Comparison of ENCODE assay signal across 17 mouse cellular contexts in genomic region chr16:60006857-60007568, GRCm38 (mm10).
DNase-seq lines count a peak whose midpoint lies in the region; ATAC-seq lines count a peak whose summit lies in the region.
"Had no signal": no experiment of that assay in that cellular context is flagged by ENCODE, and none has a peak within 500 bp of the region (broad histone marks: within the 10 kb centered on the region; RNA-seq: fewer than 3 reads in every experiment).

No protein-coding gene starts in this region.

- H3K9ac ChIP-seq in embryonic facial prominence, embryonic 14.5 days (ENCODE audit: low read depth, low read length) = no peak overlapping the region
- no peak overlapping the region for H3K9ac ChIP-seq in hindbrain, embryonic 11.5 days (ENCODE audit: low read depth, low read length)
- no peak overlapping the region for H3K9ac ChIP-seq in hindbrain, embryonic 12.5 days
- no peak overlapping the region for H3K9ac ChIP-seq in limb, embryonic 12.5 days (replicated peaks)
- no peak overlapping the region for H3K9ac ChIP-seq in kidney, embryonic 14.5 days (ENCODE audit: low read depth, low read length)
- H3K9ac ChIP-seq: forebrain, embryonic 15.5 days; heart, embryonic 12.5 days had no signal

- H3K4me3 ChIP-seq in embryonic facial prominence, embryonic 14.5 days (ENCODE audit: low read depth, low read length) = no peak overlapping the region
- H3K4me3 ChIP-seq in embryonic facial prominence, embryonic 10.5 days = no peak overlapping the region
- H3K4me3 ChIP-seq in hindbrain, embryonic 11.5 days (ENCODE audit: low read depth, low read length) = no peak overlapping the region
- no peak overlapping the region for H3K4me3 ChIP-seq in hindbrain, embryonic 12.5 days
- H3K4me3 ChIP-seq in limb, embryonic 12.5 days (replicated peaks) = no peak overlapping the region
- no peak overlapping the region for H3K4me3 ChIP-seq in limb, embryonic 10.5 days
- no peak overlapping the region for H3K4me3 ChIP-seq in kidney, embryonic 14.5 days (ENCODE audit: low read length)
- H3K4me3 ChIP-seq: forebrain, embryonic 15.5 days; heart, embryonic 12.5 days; hindbrain, embryonic 10.5 days had no signal

- H3K4me1 ChIP-seq in embryonic facial prominence, embryonic 14.5 days (ENCODE audit: control insufficient read depth, insufficient read depth, low read length) = no peaks in the 10 kb centered on the region
- H3K4me1 ChIP-seq in embryonic facial prominence, embryonic 10.5 days = no peaks in the 10 kb centered on the region
- no peaks in the 10 kb centered on the region for H3K4me1 ChIP-seq in hindbrain, embryonic 11.5 days (replicated peaks; ENCODE audit: control insufficient read depth, insufficient read depth, low read length)
- H3K4me1 ChIP-seq in hindbrain, embryonic 12.5 days = no peaks in the 10 kb centered on the region
- 0 out of 2 replicates have a peak, but pooled peaks cover 3% of the 10 kb centered on the region for H3K4me1 ChIP-seq in limb, embryonic 12.5 days (replicated peaks)
- H3K4me1 ChIP-seq in limb, embryonic 10.5 days = no peaks in the 10 kb centered on the region
- H3K4me1 ChIP-seq in kidney, embryonic 14.5 days (ENCODE audit: control insufficient read depth, insufficient read depth, low read length) = no peaks in the 10 kb centered on the region
- H3K4me1 ChIP-seq: forebrain, embryonic 15.5 days; heart, embryonic 12.5 days; hindbrain, embryonic 10.5 days had no signal

- 0 out of 2 replicates have a peak, but pooled peaks have one; percentile 55 for ATAC-seq in embryonic facial prominence, embryonic 14.5 days (ENCODE audit: low read depth)
- 0 out of 2 replicates have a peak, but pooled peaks have one; percentile 33 for ATAC-seq in hindbrain, embryonic 11.5 days (ENCODE audit: low FRiP score)
- no peak for ATAC-seq in hindbrain, embryonic 12.5 days (ENCODE audit: low FRiP score)
- ATAC-seq in limb, embryonic 12.5 days (ENCODE audit: insufficient number of reproducible peaks, insufficient read depth, low FRiP score, low TSS enrichment, low read depth) = 0 out of 2 replicates have a peak, but pooled peaks have one; percentile 60
- no peak for ATAC-seq in kidney, embryonic 14.5 days (ENCODE audit: low FRiP score, low TSS enrichment)
- ATAC-seq: forebrain, embryonic 15.5 days; hindbrain, embryonic 16.5 days; intestine, embryonic 16.5 days had no signal

- no peaks in the 10 kb centered on the region for H3K27me3 ChIP-seq in embryonic facial prominence, embryonic 14.5 days (replicated peaks; ENCODE audit: control insufficient read depth, insufficient read depth, low read length)
- no peaks in the 10 kb centered on the region for H3K27me3 ChIP-seq in embryonic facial prominence, embryonic 10.5 days (replicated peaks; ENCODE audit: low read depth, poor library complexity, severe bottlenecking)
- no peaks in the 10 kb centered on the region for H3K27me3 ChIP-seq in hindbrain, embryonic 11.5 days (ENCODE audit: control insufficient read depth, insufficient read depth, low read length)
- no peaks in the 10 kb centered on the region for H3K27me3 ChIP-seq in hindbrain, embryonic 12.5 days
- H3K27me3 ChIP-seq in limb, embryonic 12.5 days = no peaks in the 10 kb centered on the region
- no peaks in the 10 kb centered on the region for H3K27me3 ChIP-seq in limb, embryonic 10.5 days (ENCODE audit: low read depth, poor library complexity, severe bottlenecking)
- no peaks in the 10 kb centered on the region for H3K27me3 ChIP-seq in kidney, embryonic 14.5 days (ENCODE audit: control insufficient read depth, insufficient read depth, low read length)
- H3K27me3 ChIP-seq: forebrain, embryonic 15.5 days; heart, embryonic 12.5 days had no signal

- no peaks in the 10 kb centered on the region for H3K9me3 ChIP-seq in embryonic facial prominence, embryonic 14.5 days (ENCODE audit: control insufficient read depth, low read length)
- H3K9me3 ChIP-seq in embryonic facial prominence, embryonic 10.5 days = no peaks in the 10 kb centered on the region
- no peaks in the 10 kb centered on the region for H3K9me3 ChIP-seq in hindbrain, embryonic 11.5 days (ENCODE audit: control insufficient read depth, low read length)
- H3K9me3 ChIP-seq in hindbrain, embryonic 12.5 days (replicated peaks) = no peaks in the 10 kb centered on the region
- no peaks in the 10 kb centered on the region for H3K9me3 ChIP-seq in limb, embryonic 12.5 days
- H3K9me3 ChIP-seq in limb, embryonic 10.5 days (replicated peaks) = no peaks in the 10 kb centered on the region
- H3K9me3 ChIP-seq in kidney, embryonic 14.5 days (ENCODE audit: control insufficient read depth, low read length) = no peaks in the 10 kb centered on the region
- H3K9me3 ChIP-seq: forebrain, embryonic 15.5 days; heart, embryonic 12.5 days; hindbrain, embryonic 10.5 days had no signal

- intact Hi-C loops in left cerebral cortex, postnatal 14 days (cut with DNase I) = no loop called here

- H3K27ac ChIP-seq in embryonic facial prominence, embryonic 14.5 days (replicated peaks; ENCODE audit: low read depth, low read length) = no peak overlapping the region
- no peak overlapping the region for H3K27ac ChIP-seq in embryonic facial prominence, embryonic 10.5 days (replicated peaks)
- H3K27ac ChIP-seq in hindbrain, embryonic 11.5 days (ENCODE audit: low read depth, low read length) = no peak overlapping the region
- H3K27ac ChIP-seq in hindbrain, embryonic 12.5 days = no peak overlapping the region
- no peak overlapping the region for H3K27ac ChIP-seq in limb, embryonic 12.5 days
- H3K27ac ChIP-seq in limb, embryonic 10.5 days = no peak overlapping the region
- no peak overlapping the region for H3K27ac ChIP-seq in kidney, embryonic 14.5 days (ENCODE audit: low read depth, low read length)
- H3K27ac ChIP-seq: forebrain, embryonic 15.5 days; hindbrain, embryonic 10.5 days had no signal

- no peak overlapping the region for H3K4me2 ChIP-seq in embryonic facial prominence, embryonic 14.5 days (ENCODE audit: low read depth, low read length)
- H3K4me2 ChIP-seq in hindbrain, embryonic 11.5 days (replicated peaks; ENCODE audit: low read depth, low read length) = no peak overlapping the region
- no peak overlapping the region for H3K4me2 ChIP-seq in hindbrain, embryonic 12.5 days (replicated peaks)
- no peak overlapping the region for H3K4me2 ChIP-seq in limb, embryonic 12.5 days
- no peak overlapping the region for H3K4me2 ChIP-seq in kidney, embryonic 14.5 days (replicated peaks; ENCODE audit: low read depth, low read length)
- H3K4me2 ChIP-seq: forebrain, embryonic 15.5 days; heart, embryonic 12.5 days had no signal

- 68% methylated on average over 2 of the region's 2 CpGs for WGBS in embryonic facial prominence, embryonic 14.5 days
- 77% methylated on average over 2 of the region's 2 CpGs for WGBS in embryonic facial prominence, embryonic 10.5 days
- WGBS in hindbrain, embryonic 11.5 days = 85% methylated on average over 2 of the region's 2 CpGs
- 67% methylated on average over 2 of the region's 2 CpGs for WGBS in hindbrain, embryonic 12.5 days
- WGBS in limb, embryonic 12.5 days = 49% methylated on average over 2 of the region's 2 CpGs
- 90% methylated on average over 2 of the region's 2 CpGs for WGBS in limb, embryonic 10.5 days
- WGBS in kidney, embryonic 14.5 days = 63% methylated on average over 2 of the region's 2 CpGs

- DNase-seq in embryonic facial prominence, embryonic 14.5 days (ENCODE audit: low spot score) = peak; percentile 4
- no peak for DNase-seq in embryonic facial prominence, embryonic 10.5 days (ENCODE audit: low spot score)
- DNase-seq in hindbrain, embryonic 11.5 days (ENCODE audit: low spot score) = no peak
- DNase-seq in limb, embryonic 10.5 days (ENCODE audit: low spot score) = no peak
- DNase-seq in left cerebral cortex, postnatal 14 days (ENCODE audit: low spot score in 2 of 2) = peak; percentile 5 to 6
- DNase-seq: adrenal gland, postnatal 25 days; cerebellum, adult 2 months; cerebellum, postnatal 10 days; gastrocnemius, postnatal 14 days had no signal

- H3K36me3 ChIP-seq in embryonic facial prominence, embryonic 14.5 days (ENCODE audit: control insufficient read depth, insufficient read depth, low read length) = no peaks in the 10 kb centered on the region
- no peaks in the 10 kb centered on the region for H3K36me3 ChIP-seq in embryonic facial prominence, embryonic 10.5 days (replicated peaks)
- H3K36me3 ChIP-seq in hindbrain, embryonic 11.5 days (ENCODE audit: control insufficient read depth, insufficient read depth, low read length) = no peaks in the 10 kb centered on the region
- H3K36me3 ChIP-seq in hindbrain, embryonic 12.5 days = no peaks in the 10 kb centered on the region
- H3K36me3 ChIP-seq in limb, embryonic 12.5 days = no peaks in the 10 kb centered on the region
- no peaks in the 10 kb centered on the region for H3K36me3 ChIP-seq in limb, embryonic 10.5 days
- no peaks in the 10 kb centered on the region for H3K36me3 ChIP-seq in kidney, embryonic 14.5 days (ENCODE audit: control insufficient read depth, insufficient read depth, low read length)
- H3K36me3 ChIP-seq: forebrain, embryonic 15.5 days; heart, embryonic 12.5 days; hindbrain, embryonic 10.5 days had no signal

Comparison
In these comparisons a context has a peak if more than half of its experiments do, and no peak if none do; other contexts are left out.
1. ATAC-seq: peak in embryonic facial prominence, embryonic 14.5 days (single experiment), hindbrain, embryonic 11.5 days (single experiment) and limb, embryonic 12.5 days (single experiment); none in hindbrain, embryonic 12.5 days (single experiment) and kidney, embryonic 14.5 days (single experiment).
2. DNase-seq: peak in embryonic facial prominence, embryonic 14.5 days (single experiment) and left cerebral cortex, postnatal 14 days (2 of 2); none in embryonic facial prominence, embryonic 10.5 days (single experiment), hindbrain, embryonic 11.5 days (single experiment) and limb, embryonic 10.5 days (single experiment).